Mouse (Mus musculus): Measurements from ENCODE around the gene Olfr503. TPM values are rescaled to one million over a fixed set of nuclear protein-coding genes. Genes with fewer than 3 reads are reported as not detected.
"Not testable (repeated sequence)": the region's sequence is repeated elsewhere in the genome, so short reads cannot be mapped to it uniquely, and the experiment has no call there.

Olfr503 gene
- not detected in 2 replicates for polyA plus RNA-seq (2012; rRNA removed)

GRCm38 (mm10) chr7:108544227-108544626 lies at the start of gene Olfr503:
Olfr503 (plus strand) TSS chr7:108544527.
- not testable (repeated sequence) for DNase-seq (ENCODE audit: extremely low spot score in 1 of 2, low spot score in 1 of 2)

GRCm38 (mm10) chr7:108524965-108525364 lies 19.4 kb upstream of the Olfr503 start, which contains the start of gene Olfr502:
Olfr502 (minus strand) TSS chr7:108525065.
- no peak for DNase-seq (ENCODE audit: extremely low spot score in 1 of 2, low spot score in 1 of 2)

- no peak for DNase-seq (ENCODE audit: extremely low spot score in 1 of 2, low spot score in 1 of 2)
Measured at GRCm38 (mm10) chr7:108542416-108542815, 1.9 kb upstream of the Olfr503 start.

GRCm38 (mm10) chr7:108565693-108566092 lies 21.4 kb downstream of the Olfr503 start, which contains the start of gene Olfr504:
Olfr504 (minus strand) TSS chr7:108565793.
- no peak for DNase-seq (ENCODE audit: extremely low spot score in 1 of 2, low spot score in 1 of 2)

GRCm38 (mm10) chr7:108589797-108590196 lies 45.5 kb downstream of the Olfr503 start:
- DNase-seq (ENCODE audit: extremely low spot score in 1 of 2, low spot score in 1 of 2), result no peak

Other genes starting within 250 kb of the Olfr503 start
- gene Olfr491, start 231.1 kb upstream of the Olfr503 start, polyA plus RNA-seq (2012; rRNA removed), result not detected in 2 replicates
- gene Olfr492, start 220.9 kb upstream of the Olfr503 start, polyA plus RNA-seq (2012; rRNA removed), result not detected in 2 replicates
- gene Olfr493, start 197.5 kb upstream of the Olfr503 start, polyA plus RNA-seq (2012; rRNA removed), result not detected in 2 replicates
- gene Olfr494, start 179.2 kb upstream of the Olfr503 start, polyA plus RNA-seq (2012; rRNA removed), result not detected in 2 replicates
- not detected in 2 replicates for gene Olfr495, start 151.4 kb upstream of the Olfr503 start, polyA plus RNA-seq (2012; rRNA removed)
- gene Olfr497, start 124.1 kb upstream of the Olfr503 start, polyA plus RNA-seq (2012; rRNA removed), result not detected in 2 replicates
- gene Olfr498, start 79.2 kb upstream of the Olfr503 start, polyA plus RNA-seq (2012; rRNA removed), result not detected in 2 replicates
- 0.13 TPM in 1 of 2 replicates, not detected in the other for gene Olfr502, start 19.5 kb upstream of the Olfr503 start, polyA plus RNA-seq (2012; rRNA removed)
- not detected in 2 replicates for gene Olfr504, start 21.3 kb downstream of the Olfr503 start, polyA plus RNA-seq (2012; rRNA removed)
- not detected in 2 replicates for gene Olfr506, start 66.3 kb downstream of the Olfr503 start, polyA plus RNA-seq (2012; rRNA removed)
- gene Olfr507, start 77.3 kb downstream of the Olfr503 start, polyA plus RNA-seq (2012; rRNA removed), result not detected in 2 replicates
- gene Olfr508, start 85.5 kb downstream of the Olfr503 start, polyA plus RNA-seq (2012; rRNA removed), result not detected in 2 replicates
- 0.08 TPM in 1 of 2 replicates, not detected in the other for gene Olfr509, start 107.4 kb downstream of the Olfr503 start, polyA plus RNA-seq (2012; rRNA removed)
- 0.10 TPM in 1 of 2 replicates, not detected in the other for gene Olfr510, start 121.9 kb downstream of the Olfr503 start, polyA plus RNA-seq (2012; rRNA removed)
- gene Olfr512, start 168.8 kb downstream of the Olfr503 start, polyA plus RNA-seq (2012; rRNA removed), result not detected in 2 replicates
- not detected in 2 replicates for gene Olfr513, start 206.4 kb downstream of the Olfr503 start, polyA plus RNA-seq (2012; rRNA removed)

Measured in frontal cortex, adult 2 months (tissue).